Mouse (Mus musculus): ENCODE measurements around the gene Usp7. TPM values are rescaled to one million over a fixed set of nuclear protein-coding genes. Genes with fewer than 3 reads are reported as not detected.
A peak's percentile ranks its signal among the peaks of the same experiment; 100 is the strongest.

Usp7 gene
- polyA plus RNA-seq, 1 experiment from 2014 or later, result 26.5 TPM

GRCm38 (mm10) chr16:8673343-8673742 lies 118.8 kb downstream of the Usp7 start:
- Histone ChIP-seq H3K36me3 (peaks cover 10% of the 10 kb centered on the region), H3K4me2 (peak overlapping the region; percentile 94), H3K9ac (peak overlapping the region; percentile 92), H3K4me3 (replicated peaks) (no peak overlapping the region), H3K4me1 (replicated peaks) (peaks cover 90% of the 10 kb centered on the region), H3K27ac (peak overlapping the region; percentile 95), H3K9me3 (replicated peaks) (no peaks in the 10 kb centered on the region), H3K27me3 (no peaks in the 10 kb centered on the region)
- ATAC-seq (ENCODE audit: low read depth) (no peak), DNase-seq (no peak)
- 57% methylated on average over 6 of the region's 6 CpGs for WGBS (ENCODE audit: insufficient replicate concordance)

GRCm38 (mm10) chr16:8672811-8673210 lies 119.3 kb downstream of the Usp7 start:
- H3K9ac ChIP-seq, result peak overlapping the region; percentile 92
- no peak for DNase-seq
- H3K27me3 ChIP-seq, result no peaks in the 10 kb centered on the region
- H3K36me3 ChIP-seq, result peaks cover 15% of the 10 kb centered on the region
- ATAC-seq (ENCODE audit: low read depth), result no peak
- peak overlapping the region; percentile 94 for H3K4me2 ChIP-seq
- H3K4me3 ChIP-seq (replicated peaks), result peak overlapping the region; percentile 87
- H3K4me1 ChIP-seq (replicated peaks), result peaks cover 90% of the 10 kb centered on the region
- H3K27ac ChIP-seq, result peak overlapping the region; percentile 95
- no peaks in the 10 kb centered on the region for H3K9me3 ChIP-seq (replicated peaks)

GRCm38 (mm10) chr16:8672350-8672687 lies 119.8 kb downstream of the Usp7 start:
- DNase-seq, result no peak
- Histone ChIP-seq H3K9ac (peak overlapping the region; percentile 92), H3K9me3 (replicated peaks) (no peaks in the 10 kb centered on the region), H3K27me3 (no peaks in the 10 kb centered on the region), H3K27ac (peak overlapping the region; percentile 95), H3K4me3 (replicated peaks) (peak overlapping the region; percentile 87), H3K36me3 (peaks cover 20% of the 10 kb centered on the region), H3K4me1 (replicated peaks) (peaks cover 90% of the 10 kb centered on the region), H3K4me2 (peak overlapping the region; percentile 94)
- WGBS (ENCODE audit: insufficient replicate concordance), result 0% methylated on average over 18 of the region's 18 CpGs
- ATAC-seq (ENCODE audit: low read depth), result no peak

GRCm38 (mm10) chr16:8671551-8672349 lies 120.4 kb downstream of the Usp7 start, which contains the start of gene Carhsp1:
Carhsp1 (minus strand) TSS chr16:8672155.
- Histone ChIP-seq H3K9ac (peak within 1 kb of the TSS; percentile 92), H3K4me2 (peak within 1 kb of the TSS; percentile 94), H3K27ac (peak within 1 kb of the TSS; percentile 95), H3K4me1 (replicated peaks) (peaks cover 90% of the 10 kb centered on the region), H3K27me3 (no peaks in the 10 kb centered on the region), H3K4me3 (replicated peaks) (peak within 1 kb of the TSS; percentile 87), H3K36me3 (peaks cover 25% of the 10 kb centered on the region), H3K9me3 (replicated peaks) (no peaks in the 10 kb centered on the region)
- ATAC-seq (ENCODE audit: low read depth), result peak; percentile 80
- DNase-seq, result peak; percentile 97
- under 1% methylated on average over 67 of the region's 67 CpGs for WGBS (ENCODE audit: insufficient replicate concordance)

GRCm38 (mm10) chr16:8670041-8671035 lies 121.8 kb downstream of the Usp7 start:
- Histone ChIP-seq H3K4me2 (peak overlapping the region; percentile 94), H3K27ac (peak overlapping the region; percentile 95), H3K36me3 (peaks cover 38% of the 10 kb centered on the region), H3K27me3 (no peaks in the 10 kb centered on the region), H3K9me3 (replicated peaks) (no peaks in the 10 kb centered on the region), H3K4me3 (replicated peaks) (peak overlapping the region; percentile 87), H3K9ac (peak overlapping the region; percentile 92), H3K4me1 (replicated peaks) (peaks cover 90% of the 10 kb centered on the region)
- no peak for ATAC-seq (ENCODE audit: low read depth)
- DNase-seq, result no peak
- WGBS (ENCODE audit: insufficient replicate concordance), result 23% methylated on average over 15 of the region's 15 CpGs

GRCm38 (mm10) chr16:8669432-8669831 lies 122.7 kb downstream of the Usp7 start:
- peak overlapping the region; percentile 92 for H3K9ac ChIP-seq

GRCm38 (mm10) chr16:8668386-8668785 lies 123.7 kb downstream of the Usp7 start:
- peaks cover 56% of the 10 kb centered on the region for H3K36me3 ChIP-seq
- H3K27me3 ChIP-seq, result no peaks in the 10 kb centered on the region
- peak overlapping the region; percentile 6; the same call in 1 of the 2 replicates for H3K27ac ChIP-seq
- DNase-seq (no peak), ATAC-seq (ENCODE audit: low read depth) (no peak)
- H3K9ac ChIP-seq, result 0 out of 2 replicates have a peak overlapping the region, but pooled peaks have one; percentile 52
- H3K4me2 ChIP-seq, result peak overlapping the region; percentile 94; the same call in 1 of the 2 replicates
- no peak overlapping the region; the same call in 1 of the 2 replicates for H3K4me3 ChIP-seq (replicated peaks)
- H3K9me3 ChIP-seq (replicated peaks), result no peaks in the 10 kb centered on the region
- WGBS (ENCODE audit: insufficient replicate concordance), result 81% methylated on average over 2 of the region's 2 CpGs
- peaks cover 84% of the 10 kb centered on the region for H3K4me1 ChIP-seq (replicated peaks)

More at GRCm38 (mm10) chr16:8669432-8669831, 122.7 kb downstream of the Usp7 start:
- WGBS (ENCODE audit: insufficient replicate concordance), result 66% methylated on average over 5 of the region's 5 CpGs
- Histone ChIP-seq H3K27ac (0 out of 2 replicates have a peak overlapping the region, but pooled peaks have one; percentile 32), H3K27me3 (no peaks in the 10 kb centered on the region), H3K4me3 (replicated peaks) (peak overlapping the region; percentile 87), H3K4me1 (replicated peaks) (peaks cover 86% of the 10 kb centered on the region), H3K36me3 (peaks cover 45% of the 10 kb centered on the region), H3K9me3 (replicated peaks) (no peaks in the 10 kb centered on the region), H3K4me2 (peak overlapping the region; percentile 94)
- no peak for DNase-seq
- ATAC-seq (ENCODE audit: low read depth), result no peak

- no peak overlapping the region; the same call in 1 of the 2 replicates for H3K4me3 ChIP-seq (replicated peaks)
- H3K27me3 ChIP-seq, result no peaks in the 10 kb centered on the region
- peaks cover 62% of the 10 kb centered on the region for H3K36me3 ChIP-seq
- H3K9ac ChIP-seq, result peak overlapping the region; percentile 52
- no peak for DNase-seq
- peak overlapping the region; percentile 47 for H3K27ac ChIP-seq
- 62% methylated on average over 4 of the region's 4 CpGs for WGBS (ENCODE audit: insufficient replicate concordance)
- H3K4me1 ChIP-seq (replicated peaks), result peaks cover 82% of the 10 kb centered on the region
- no peak for ATAC-seq (ENCODE audit: low read depth)
- peak overlapping the region; percentile 29 for H3K4me2 ChIP-seq
- no peaks in the 10 kb centered on the region for H3K9me3 ChIP-seq (replicated peaks)
Measured at GRCm38 (mm10) chr16:8667814-8668213, 124.3 kb downstream of the Usp7 start.

- Histone ChIP-seq H3K9me3 (replicated peaks) (no peaks in the 10 kb centered on the region), H3K27ac (peak overlapping the region; percentile 47), H3K4me3 (replicated peaks) (no peak overlapping the region), H3K27me3 (no peaks in the 10 kb centered on the region), H3K9ac (peak overlapping the region; percentile 52; the same call in 1 of the 2 replicates), H3K36me3 (peaks cover 67% of the 10 kb centered on the region), H3K4me2 (peak overlapping the region; percentile 29), H3K4me1 (replicated peaks) (peaks cover 80% of the 10 kb centered on the region)
- DNase-seq (no peak), ATAC-seq (ENCODE audit: low read depth) (no peak)
- whole genome bisulfite sequencing (ENCODE audit: insufficient replicate concordance), result 52% methylated on average over 7 of the region's 7 CpGs
Measured at GRCm38 (mm10) chr16:8667261-8667660, 124.8 kb downstream of the Usp7 start.

- Histone ChIP-seq H3K4me3 (replicated peaks) (no peak overlapping the region), H3K9ac (peak overlapping the region; percentile 52; the same call in 1 of the 2 replicates), H3K27ac (peak overlapping the region; percentile 51; the same call in 1 of the 2 replicates), H3K4me2 (no peak overlapping the region), H3K4me1 (replicated peaks) (peaks cover 80% of the 10 kb centered on the region), H3K27me3 (no peaks in the 10 kb centered on the region), H3K9me3 (replicated peaks) (no peaks in the 10 kb centered on the region), H3K36me3 (peaks cover 75% of the 10 kb centered on the region)
- WGBS (ENCODE audit: insufficient replicate concordance), result 17% methylated on average over 2 of the region's 2 CpGs
- DNase-seq (no peak), ATAC-seq (ENCODE audit: low read depth) (no peak)
Measured at GRCm38 (mm10) chr16:8666452-8666851, 125.7 kb downstream of the Usp7 start.

GRCm38 (mm10) chr16:8665367-8665766 lies 126.7 kb downstream of the Usp7 start:
- Histone ChIP-seq H3K4me3 (replicated peaks) (no peak overlapping the region), H3K4me1 (replicated peaks) (peaks cover 79% of the 10 kb centered on the region), H3K9ac (no peak overlapping the region), H3K4me2 (no peak overlapping the region), H3K36me3 (peaks cover 84% of the 10 kb centered on the region), H3K9me3 (replicated peaks) (no peaks in the 10 kb centered on the region), H3K27me3 (no peaks in the 10 kb centered on the region), H3K27ac (no peak overlapping the region; the same call in 1 of the 2 replicates)
- DNase-seq, result no peak
- 82% methylated on average over 5 of the region's 5 CpGs for WGBS (ENCODE audit: insufficient replicate concordance)
- no peak for ATAC-seq (ENCODE audit: low read depth)

Data from liver, embryonic 13.5 days (tissue).